Mouse (Mus musculus): Measurements from ENCODE around the gene Adh5. TPM values are rescaled to one million over a fixed set of nuclear protein-coding genes. Genes with fewer than 3 reads are reported as not detected.
"Not testable (repeated sequence)": the region's sequence is repeated elsewhere in the genome, so short reads cannot be mapped to it uniquely, and the experiment has no call there.

The Adh5 gene
- total RNA-seq, 2 experiments from 2014 or later = 85.5 to 88.9 TPM

DNA sequence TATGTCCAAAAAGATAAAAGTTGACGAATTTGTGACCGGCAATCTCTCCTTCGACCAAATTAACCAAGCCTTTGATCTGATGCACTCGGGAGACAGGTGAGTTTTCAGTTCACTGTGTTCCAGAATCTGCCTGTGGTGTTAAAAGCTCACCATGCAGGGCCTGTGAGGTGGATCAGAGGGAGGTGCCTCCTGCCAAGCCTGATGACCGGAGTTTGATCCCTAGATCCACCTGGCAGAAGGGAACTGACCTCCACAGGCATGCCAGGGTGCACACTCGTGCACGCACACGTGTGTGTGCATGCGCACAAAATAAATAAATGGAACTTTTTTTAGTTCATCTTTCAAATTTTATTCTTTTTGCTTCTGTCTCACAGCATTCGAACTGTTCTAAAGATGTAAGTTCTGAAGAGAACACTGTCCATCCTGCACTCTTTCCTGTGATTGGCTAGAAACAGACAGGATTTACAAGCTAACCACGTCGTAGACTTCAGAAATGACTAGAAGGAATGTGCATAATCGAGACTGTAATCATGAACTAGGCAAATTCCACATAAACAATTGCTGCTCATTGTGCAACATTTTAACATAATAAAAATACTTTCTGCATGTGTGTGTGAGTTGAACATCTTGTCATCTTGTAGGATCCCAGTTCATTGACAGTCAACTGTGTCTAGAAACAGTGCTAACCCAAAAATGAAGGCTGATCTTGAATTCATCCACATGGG lies 12.0 kb downstream of the Adh5 start:
- intact Hi-C loops (cut with DNase I) = loop anchor here (10.0 kb wide), 1 partner anchor 450 kb away; no protein-coding TSS in a partner anchor
- no peak for DNase-seq

DNA sequence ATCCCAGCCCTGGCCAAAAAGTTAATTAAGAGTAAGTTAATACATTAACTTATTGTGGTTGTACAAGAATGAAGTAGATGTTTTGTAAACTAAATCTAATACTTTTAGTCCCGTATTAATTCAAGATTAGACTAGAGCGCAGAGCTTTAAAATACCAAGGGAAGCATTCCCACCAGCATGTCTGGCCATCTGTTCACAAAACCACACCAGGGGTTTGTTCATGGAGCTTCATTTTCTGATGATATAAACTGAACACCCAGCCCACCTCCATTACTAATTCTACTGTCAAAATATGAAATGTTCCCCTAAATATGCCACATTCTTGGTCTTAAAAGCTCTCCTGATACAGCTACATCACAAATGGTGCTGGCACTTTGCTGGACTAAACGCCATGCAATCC lies 15.5 kb downstream of the Adh5 start:
- intact Hi-C loops (cut with DNase I) = loop anchor here (10.0 kb wide), 1 partner anchor 446 kb away; no protein-coding TSS in a partner anchor
- DNase-seq = no peak

DNA sequence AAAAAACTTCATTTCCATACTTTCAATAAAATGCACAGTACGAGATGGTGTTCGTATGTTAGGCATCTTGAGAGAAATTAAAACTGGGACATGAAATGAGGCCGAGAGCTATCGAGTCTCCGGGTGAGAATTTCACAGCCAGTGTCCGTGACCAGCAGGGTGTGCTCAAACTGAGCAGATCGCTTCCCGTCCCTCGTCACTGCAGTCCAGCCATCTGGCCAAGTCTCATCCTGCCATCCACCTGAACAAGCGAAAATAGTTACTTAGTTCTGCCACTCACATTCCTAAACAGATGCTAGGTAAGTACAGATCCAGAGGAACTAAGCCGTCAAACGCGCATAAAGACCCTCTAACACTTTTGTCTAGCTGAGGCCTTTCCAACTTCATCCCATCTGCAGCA lies 17.4 kb downstream of the Adh5 start:
- DNase-seq = no peak
- intact Hi-C loops (cut with DNase I) = no loop called here

DNA sequence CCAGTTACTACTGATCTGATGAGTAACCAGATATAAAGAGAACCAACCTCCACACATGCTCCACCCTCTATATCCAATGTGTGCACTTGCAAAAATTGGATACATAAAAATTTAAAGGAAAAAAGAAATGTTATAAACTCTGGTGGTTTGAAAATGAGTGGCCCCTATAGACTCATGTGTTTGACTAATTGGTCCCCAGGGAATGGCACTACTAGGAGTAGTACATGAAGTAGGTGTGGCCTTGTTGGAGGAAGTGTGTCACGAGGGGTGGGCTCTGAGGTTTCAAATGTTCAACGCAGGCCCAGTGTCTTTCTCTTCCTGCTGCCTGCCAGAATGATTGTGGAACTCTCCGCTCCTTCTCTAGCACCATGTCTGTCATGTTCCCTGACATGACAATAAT lies 18.9 kb downstream of the Adh5 start:
- intact Hi-C loops (cut with DNase I) = no loop called here
- DNase-seq = no peak

DNA sequence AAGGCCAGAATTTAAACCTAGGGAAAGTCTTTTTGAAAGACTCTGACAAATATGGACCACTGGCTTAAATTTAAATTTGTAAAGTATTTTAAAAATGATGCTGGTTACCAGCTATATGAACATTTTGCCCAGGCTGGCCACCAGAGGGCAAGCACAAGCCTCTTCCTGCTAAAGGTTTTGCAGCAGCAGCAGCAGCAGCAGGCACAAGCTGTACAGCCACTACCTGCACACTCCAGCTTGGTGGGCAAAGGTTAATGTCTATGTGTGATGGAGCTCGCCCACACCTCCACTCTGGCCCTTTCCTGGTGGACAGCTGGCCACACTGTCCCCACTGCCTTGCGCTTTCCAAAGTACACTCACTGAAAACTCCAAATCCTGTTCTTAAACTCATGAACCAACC lies 20.2 kb downstream of the Adh5 start:
- intact Hi-C loops (cut with DNase I) = no loop called here
- DNase-seq = no peak

DNA sequence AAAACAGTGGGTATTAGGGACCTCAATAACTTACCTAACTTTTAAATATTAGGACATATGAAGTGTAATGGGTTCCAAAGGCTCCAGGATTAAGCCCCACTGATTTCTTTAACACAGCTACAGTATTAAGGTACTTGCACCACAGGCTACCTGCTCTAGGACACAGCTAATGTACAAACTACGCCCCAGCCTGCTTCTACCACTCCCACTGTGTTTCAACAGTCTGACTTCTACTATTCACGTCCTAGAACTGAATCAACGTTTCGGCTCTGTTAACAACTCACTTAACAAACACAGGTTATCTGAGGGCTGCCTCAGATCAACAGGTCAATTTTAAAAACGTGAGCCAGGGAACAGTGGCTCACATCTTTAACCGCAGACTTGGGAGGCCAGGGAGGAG lies 20.9 kb downstream of the Adh5 start:
- no peak for DNase-seq
- intact Hi-C loops (cut with DNase I) = no loop called here

DNA sequence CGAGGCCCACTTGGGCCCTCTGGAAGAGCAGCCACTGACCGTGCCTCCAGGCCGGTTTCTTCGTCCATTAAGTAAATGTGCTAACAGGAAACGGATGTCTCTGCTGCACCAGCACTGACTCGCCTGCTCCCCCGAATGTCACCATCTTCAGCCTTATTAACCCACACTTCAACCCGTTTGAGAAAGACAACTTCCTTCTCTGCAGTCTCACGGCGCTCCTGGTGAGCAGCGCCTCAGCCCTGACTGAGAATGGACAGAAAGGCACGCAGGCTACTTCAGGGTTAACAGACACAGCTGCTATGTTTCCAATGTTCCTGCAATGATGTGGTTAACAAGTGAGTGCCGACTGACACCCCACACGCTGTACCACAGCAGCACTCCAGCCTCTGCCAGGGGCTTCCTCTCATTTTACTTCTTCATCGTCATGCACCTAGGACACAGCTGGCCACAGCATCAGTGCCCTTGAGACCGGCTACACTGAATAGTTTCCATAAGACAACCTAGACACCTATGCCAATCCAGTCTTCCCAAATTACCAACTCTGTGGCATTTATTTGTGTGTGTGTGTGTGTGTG lies 21.8 kb downstream of the Adh5 start:
- intact Hi-C loops (cut with DNase I) = no loop called here
- no peak for DNase-seq

DNA sequence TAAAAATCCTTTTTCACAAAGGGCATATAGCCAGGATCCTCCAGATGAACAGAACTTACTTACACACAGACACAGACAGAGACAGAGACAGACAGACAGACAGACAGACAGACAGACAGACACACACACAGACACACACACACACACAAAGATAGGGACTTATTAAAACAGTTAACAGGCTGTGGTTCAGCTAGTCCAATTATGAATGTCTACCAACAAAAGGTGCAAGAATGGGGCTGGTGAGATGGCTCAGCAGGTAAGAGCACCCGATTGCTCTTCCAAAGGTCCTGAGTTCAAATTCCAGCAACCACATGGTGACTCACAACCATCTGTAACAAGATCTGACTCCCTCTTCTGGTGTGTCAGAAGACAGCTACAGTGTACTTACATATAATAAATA lies 23.8 kb downstream of the Adh5 start:
- DNase-seq; intact Hi-C loops (cut with DNase I): not testable (repeated sequence)

DNA sequence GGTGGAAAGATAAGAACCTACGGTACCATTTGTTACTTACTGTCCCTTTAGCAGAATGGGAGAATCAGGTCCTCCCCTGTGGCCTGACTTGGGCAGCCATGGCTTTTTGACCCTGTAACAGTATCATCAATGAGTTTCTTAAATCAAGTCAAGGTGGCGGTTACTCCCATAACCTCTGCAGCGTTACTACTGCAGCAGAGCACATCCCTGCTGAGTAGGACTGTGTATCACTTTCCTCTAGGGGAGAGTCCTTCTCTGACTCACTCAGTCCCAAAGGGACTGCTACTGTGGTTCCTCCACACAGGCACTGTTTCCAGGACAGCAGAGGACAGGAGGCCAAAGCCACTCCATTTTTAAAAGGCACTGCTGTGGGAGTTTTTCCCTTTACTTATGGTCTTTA lies 28.2 kb downstream of the Adh5 start:
- intact Hi-C loops (cut with DNase I) = no loop called here
- no peak for DNase-seq

DNA sequence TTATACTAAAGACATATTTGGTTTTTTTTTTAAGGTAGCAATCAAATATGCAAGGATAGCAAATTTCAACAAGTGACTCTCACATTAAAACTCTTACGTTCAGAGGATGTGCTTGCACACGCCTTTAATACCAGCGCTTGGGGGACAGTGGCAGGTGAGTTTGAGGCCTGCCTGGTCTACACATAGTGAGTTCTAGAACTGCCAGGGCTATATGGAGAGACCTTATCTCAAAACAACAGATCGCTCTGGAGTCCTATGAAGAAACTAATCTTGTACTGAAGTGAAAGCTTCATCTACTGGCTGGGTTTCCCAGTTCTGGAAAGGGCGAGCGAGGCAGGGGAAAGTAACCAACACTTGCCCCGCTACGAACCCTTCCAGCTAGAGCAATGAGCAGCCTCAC lies 36.6 kb downstream of the Adh5 start:
- DNase-seq = no peak
- intact Hi-C loops (cut with DNase I) = no loop called here

DNA sequence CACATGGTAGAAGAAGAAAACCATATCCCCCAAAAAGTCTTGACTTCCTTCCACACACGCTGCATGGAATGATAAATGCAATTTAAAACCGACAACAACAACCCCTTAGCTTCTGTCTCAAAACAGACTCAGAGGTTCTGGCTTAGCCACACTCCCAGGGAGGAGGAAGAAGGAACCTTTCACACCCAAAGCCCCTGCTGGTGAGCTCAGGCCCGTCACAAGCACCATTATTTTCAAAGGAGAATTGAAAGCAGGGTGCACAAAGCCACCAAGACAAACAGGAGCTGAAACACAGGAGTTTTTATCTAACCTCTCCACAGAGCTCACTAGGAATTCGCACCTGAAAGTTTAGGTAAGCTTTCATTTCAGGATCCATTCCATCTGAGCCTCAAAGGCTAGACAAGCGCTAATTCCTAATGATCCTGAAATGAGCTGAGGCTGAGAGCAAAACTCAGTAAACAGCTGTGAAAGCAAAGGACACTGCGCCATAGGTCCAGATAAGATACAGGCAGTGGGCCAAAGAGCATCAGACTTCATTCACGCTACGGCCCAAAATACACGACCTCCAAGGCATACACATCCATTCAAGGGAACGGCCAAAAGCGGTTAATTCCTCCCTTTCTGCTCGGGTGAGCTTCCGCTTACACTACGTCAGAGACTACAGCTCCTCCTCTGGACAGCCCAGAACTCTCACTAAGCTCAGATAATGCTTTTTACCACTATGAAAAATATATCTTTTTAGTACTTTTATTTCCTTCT lies 38.8 kb downstream of the Adh5 start:
- DNase-seq = no peak
- intact Hi-C loops (cut with DNase I) = no loop called here

DNA sequence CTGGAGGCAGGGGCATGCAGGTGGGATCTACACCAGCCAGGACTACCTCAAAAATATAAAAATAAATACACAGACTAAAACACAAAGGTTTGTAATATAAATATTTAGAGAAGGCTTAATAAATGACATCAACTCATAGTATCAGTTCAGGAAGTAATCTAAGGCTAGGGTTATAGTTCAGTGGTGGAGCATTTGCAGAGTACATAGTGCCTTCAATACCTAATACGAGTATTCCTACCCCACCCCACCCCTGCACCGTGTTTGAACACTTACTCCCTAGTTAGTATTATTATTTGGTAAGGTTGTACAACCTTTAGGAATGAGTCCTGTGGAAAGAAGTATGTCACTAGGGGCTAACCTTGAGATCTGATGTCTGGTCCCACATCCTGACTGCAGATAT lies 40.3 kb downstream of the Adh5 start:
- intact Hi-C loops (cut with DNase I) = no loop called here
- DNase-seq = no peak

DNA sequence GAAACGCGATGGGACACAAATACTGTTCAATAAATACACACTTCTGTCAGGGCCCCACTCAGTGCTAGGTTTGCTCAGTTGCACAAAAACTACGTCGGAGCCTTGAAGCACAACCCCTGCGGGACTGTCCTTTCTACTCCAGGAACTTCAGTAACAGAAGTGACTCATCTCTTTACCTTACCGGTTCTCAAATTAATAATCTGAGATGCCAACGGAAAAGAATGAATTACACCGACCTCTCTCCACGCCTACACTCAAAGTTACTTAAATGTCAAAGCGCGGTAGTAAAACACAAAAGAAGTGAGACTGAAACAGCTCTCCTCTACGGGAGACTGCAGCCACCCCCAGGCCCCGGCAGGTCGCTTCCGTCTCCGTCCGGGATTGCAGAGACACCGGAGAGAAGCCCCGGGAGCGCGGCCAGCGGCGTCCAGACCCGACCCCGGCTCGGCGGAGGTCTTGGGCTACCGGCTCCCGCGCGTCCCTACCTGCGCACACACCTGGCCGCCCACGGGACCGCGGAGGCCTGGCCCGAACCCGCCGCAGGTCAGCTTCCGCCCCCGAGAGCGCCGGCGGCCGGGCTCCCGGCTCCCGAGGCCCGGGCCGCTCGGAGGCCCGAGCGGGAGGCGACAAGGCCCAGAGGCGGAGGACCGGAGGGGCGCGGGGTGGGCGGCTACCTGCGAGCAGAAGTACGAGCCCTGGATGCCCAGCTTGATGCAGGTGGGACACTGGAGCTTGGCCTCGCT lies 45.9 kb downstream of the Adh5 start:
- intact Hi-C loops (cut with DNase I) = loop anchor here (2.0 kb wide), 2 partner anchors 44 to 586 kb away; partner anchors contain the start of gene Rap1gds1
- peak in 1 of 2 experiments; percentile 36 for DNase-seq

DNA sequence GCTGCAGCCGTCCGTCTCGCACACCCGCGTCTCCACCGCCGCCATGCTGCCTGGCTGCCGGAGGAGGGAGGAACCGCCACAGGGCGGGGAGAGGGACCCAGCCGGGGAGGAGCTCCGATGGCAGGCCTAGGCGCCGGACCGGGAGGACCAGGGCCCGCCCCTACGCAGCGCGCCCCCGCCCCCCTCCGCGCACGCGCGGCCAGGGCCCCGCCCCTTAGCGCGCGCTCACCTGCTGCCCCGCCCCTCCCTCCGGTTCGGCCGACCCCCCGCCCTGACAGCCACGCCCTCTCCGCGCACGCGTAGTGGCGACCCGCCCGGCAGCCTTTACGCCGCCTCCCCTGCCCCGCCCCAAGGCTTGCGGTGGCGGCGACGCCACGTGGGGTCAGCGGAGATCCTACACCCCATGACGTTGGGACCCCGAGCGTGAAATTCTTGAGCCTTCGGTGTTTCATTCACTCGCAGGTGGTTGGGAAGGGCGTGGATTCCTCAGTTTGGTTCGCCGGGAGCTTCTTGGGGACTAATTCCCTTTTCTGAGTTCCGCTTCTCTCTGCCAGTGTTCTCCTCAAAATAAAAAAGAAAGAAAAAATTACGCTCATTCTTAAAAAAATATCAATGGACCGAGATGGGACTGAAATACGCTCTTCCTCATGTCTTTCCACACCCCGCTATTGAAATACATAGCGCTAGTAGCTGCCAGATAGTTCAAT lies 46.6 kb downstream of the Adh5 start, which contains the start of gene Metap1:
Gene Metap1 (minus strand): TSS at position 189 of the 707 bp plus-strand sequence.
- peak; percentile 97 to 98 for DNase-seq
- intact Hi-C loops (cut with DNase I) = loop anchor here (2.0 kb wide), 3 partner anchors 37 to 585 kb away; partner anchors contain the start of genes Eif4e and Rap1gds1

DNA sequence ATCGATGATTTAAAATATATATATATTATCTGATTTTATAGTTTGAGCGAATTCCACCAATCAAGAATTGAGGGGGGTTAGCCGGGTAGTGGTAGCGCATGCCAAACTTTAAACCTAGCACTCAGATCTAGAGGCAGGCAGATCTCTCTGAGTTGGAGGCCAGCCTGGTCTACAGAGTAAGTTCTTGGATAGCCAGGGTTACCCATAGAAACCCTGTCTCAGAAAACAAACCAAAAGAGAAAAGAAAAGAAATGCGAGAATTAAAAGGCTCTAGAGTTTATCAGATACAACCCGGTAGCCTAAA lies 47.1 kb downstream of the Adh5 start:
- intact Hi-C loops (cut with DNase I) = loop anchor here (2.0 kb wide), 1 partner anchor 37 kb away; the partner anchor contains the start of gene Eif4e
- no peak for DNase-seq

DNA sequence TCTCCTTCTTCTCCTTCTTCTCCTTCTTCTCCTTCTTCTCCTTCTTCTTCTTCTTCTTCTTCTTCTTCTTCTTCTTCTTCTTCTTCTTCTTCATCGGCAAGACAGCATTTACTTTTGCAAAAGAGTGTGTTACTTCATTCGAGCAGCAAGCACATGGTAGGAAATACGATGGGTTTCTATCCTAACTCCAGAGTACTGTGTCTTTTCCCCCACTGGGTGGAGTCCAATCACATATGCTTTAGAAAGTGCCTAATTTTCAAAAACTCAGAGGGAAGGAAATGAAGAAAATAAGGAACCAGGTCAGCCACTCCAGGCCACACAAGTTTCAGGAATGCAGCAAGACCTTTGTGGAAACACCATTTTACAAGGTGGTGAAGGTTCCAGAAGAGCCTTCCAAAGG lies 50.8 kb downstream of the Adh5 start:
- DNase-seq = no peak

DNA sequence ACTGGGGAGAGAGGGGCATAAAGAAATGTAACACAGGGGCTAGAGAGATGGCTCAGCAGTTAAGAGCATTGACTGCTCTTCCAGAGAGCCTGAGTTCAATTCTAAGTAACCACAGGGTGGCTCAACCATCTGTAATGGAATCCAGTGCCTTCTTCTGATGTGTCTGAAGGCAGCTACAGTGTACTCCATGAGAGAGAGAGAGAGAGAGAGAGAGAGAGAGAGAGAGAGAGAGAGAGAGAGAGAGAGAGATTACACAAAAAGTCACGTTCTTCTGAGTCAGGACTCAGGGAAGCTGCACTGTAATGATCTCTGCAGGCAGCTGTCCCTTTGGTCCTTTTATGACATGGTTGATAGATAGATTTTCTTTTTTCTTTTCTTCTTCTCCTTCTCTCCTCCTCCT lies 51.7 kb downstream of the Adh5 start:
- intact Hi-C loops (cut with DNase I) = no loop called here
- no peak for DNase-seq

More for the DNA sequence above, 50.8 kb downstream of the Adh5 start:
- intact Hi-C loops (cut with DNase I) = no loop called here

DNA sequence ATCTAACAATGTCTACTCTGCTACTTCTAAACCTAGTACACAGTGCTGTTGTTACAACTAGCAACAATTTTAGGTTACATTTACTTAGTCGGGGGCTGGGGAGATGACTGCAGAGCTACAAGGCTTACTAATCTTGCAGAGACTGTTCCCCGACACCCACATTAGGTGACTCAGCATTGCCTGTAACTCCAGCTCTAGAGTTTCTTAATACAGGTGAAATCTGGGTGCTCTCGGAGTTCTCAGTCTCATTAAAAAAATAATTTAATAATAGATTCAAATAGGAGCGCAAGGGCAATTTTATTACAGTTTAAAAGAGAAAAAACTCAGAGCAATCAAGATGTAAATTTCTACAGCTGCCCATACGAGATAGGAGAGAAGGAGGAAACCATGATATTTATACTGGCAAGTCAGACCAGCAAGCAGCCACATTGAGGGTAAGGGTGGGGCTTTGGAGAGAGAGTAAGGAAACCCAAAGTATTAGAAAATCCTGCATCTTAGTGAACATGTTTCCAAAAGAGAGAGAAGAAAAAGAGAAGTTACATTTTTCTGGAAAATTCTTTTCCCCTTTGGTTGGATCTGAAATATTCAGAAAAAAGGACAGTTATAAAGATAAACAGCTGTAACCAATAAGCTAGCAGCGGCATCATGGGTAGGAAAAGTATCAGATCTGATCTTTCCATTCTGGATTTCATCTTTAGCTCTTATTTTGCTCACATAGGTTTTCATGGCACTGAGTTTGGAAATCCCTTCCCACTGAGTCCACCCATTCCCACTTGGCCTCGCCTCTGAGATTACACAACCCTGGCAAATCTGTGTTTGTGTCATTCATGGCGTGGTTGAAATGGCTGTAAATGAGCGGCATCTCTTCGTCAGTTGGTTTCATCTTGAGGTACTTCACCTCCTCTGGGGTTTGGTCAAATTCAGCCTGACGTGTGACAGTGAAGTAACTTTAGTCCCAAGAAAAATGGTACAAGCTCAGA lies 52.6 kb downstream of the Adh5 start:
- intact Hi-C loops (cut with DNase I) = no loop called here
- no peak for DNase-seq

DNA sequence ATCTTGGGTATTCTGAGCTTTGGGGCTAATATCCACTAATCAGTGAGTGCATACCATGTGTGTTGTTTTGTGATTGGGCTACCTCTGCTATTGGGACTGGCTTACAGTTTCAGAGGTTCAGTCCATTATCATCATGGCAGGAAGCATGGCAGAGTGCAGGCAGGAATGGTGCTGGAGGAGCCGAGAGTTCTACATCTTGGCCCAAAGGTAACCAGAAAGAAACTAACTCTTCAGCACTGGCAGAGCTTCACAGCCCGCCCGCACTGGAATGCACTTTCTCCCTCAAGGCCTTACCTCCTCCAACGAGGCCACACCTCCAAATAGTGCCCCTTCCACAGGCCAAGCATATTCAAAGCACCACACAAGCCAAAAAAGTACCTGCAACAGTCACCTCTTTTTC lies 55.8 kb downstream of the Adh5 start:
- DNase-seq = no peak
- intact Hi-C loops (cut with DNase I) = no loop called here

Data from heart, postnatal 36 days (tissue).